In genomic region chr16:31274674-31275460, GRCm38 (mm10) we compare ENCODE assay signal across 8 mouse cellular contexts. TPM values are rescaled to one million over a fixed set of nuclear protein-coding genes. Genes with fewer than 3 reads are reported as not detected.
DNase-seq lines count a peak whose midpoint lies in the region; ATAC-seq and TF ChIP-seq lines count a peak whose summit lies in the region.

TSS of gene Ppp1r2 (minus strand) at chr16:31275277.

- peak; percentile 97 for TF ChIP-seq POLR2A in small intestine, adult 2 months (IDR thresholded peaks at IDR 0.05; ENCODE audit: low read depth, low read length)

- peak; percentile 31; the same call in 1 of the 2 replicates for TF ChIP-seq CTCF in intestine, postnatal 0 days (IDR thresholded peaks at IDR 0.05; ENCODE audit: low read depth)
- TF ChIP-seq CTCF in small intestine, adult 2 months (IDR thresholded peaks at IDR 0.05; ENCODE audit: extremely low read depth, insufficient read length, insufficient replicate concordance, low read depth, low read length), result no peak

- peak; percentile 93 for DNase-seq in 3134 (ENCODE audit: extremely low read depth, insufficient read length, low spot score)
- peak; percentile 97 for DNase-seq in adrenal gland, postnatal 14 days
- peak; percentile 96 for DNase-seq in embryonic facial prominence, embryonic 10.5 days (ENCODE audit: low spot score)
- peak; percentile 94 for DNase-seq in limb, embryonic 11.5 days (ENCODE audit: low spot score)

- peaks cover 24% of the 10 kb centered on the region for H3K36me3 ChIP-seq in embryonic facial prominence, embryonic 10.5 days (replicated peaks)
- H3K36me3 ChIP-seq in intestine, postnatal 0 days (ENCODE audit: control insufficient read depth, insufficient read depth), result peaks cover 4% of the 10 kb centered on the region; the same call in 1 of the 2 replicates
- peaks cover 2% of the 10 kb centered on the region; the same call in 1 of the 2 replicates for H3K36me3 ChIP-seq in limb, embryonic 11.5 days (ENCODE audit: control insufficient read depth, insufficient read depth, low read length)
- H3K36me3 ChIP-seq in midbrain, embryonic 13.5 days, result no peaks in the 10 kb centered on the region
- H3K36me3 ChIP-seq in small intestine, adult 2 months (ENCODE audit: control insufficient read depth, insufficient read depth, low read length), result no peaks in the 10 kb centered on the region

- under 1% methylated on average over 83 of the region's 83 CpGs for WGBS in embryonic facial prominence, embryonic 10.5 days
- WGBS in intestine, postnatal 0 days, result under 1% methylated on average over 70 of the region's 83 CpGs
- WGBS in limb, embryonic 11.5 days, result under 1% methylated on average over 73 of the region's 83 CpGs
- WGBS in midbrain, embryonic 13.5 days, result under 1% methylated on average over 79 of the region's 83 CpGs
- under 1% methylated on average over 83 of the region's 83 CpGs for WGBS in small intestine, adult 2 months

- no peaks in the 10 kb centered on the region for H3K27me3 ChIP-seq in embryonic facial prominence, embryonic 10.5 days (replicated peaks; ENCODE audit: low read depth, poor library complexity, severe bottlenecking)
- no peaks in the 10 kb centered on the region for H3K27me3 ChIP-seq in intestine, postnatal 0 days (replicated peaks; ENCODE audit: control insufficient read depth, insufficient read depth, low read length)
- H3K27me3 ChIP-seq in limb, embryonic 11.5 days (ENCODE audit: control insufficient read depth, insufficient read depth, low read length), result no peaks in the 10 kb centered on the region
- H3K27me3 ChIP-seq in midbrain, embryonic 13.5 days, result no peaks in the 10 kb centered on the region
- H3K27me3 ChIP-seq in small intestine, adult 2 months (ENCODE audit: control insufficient read depth, insufficient read depth, low read length), result no peaks in the 10 kb centered on the region

- H3K4me3 ChIP-seq in embryonic facial prominence, embryonic 10.5 days, result peak within 1 kb of the TSS; percentile 83
- peak within 1 kb of the TSS; percentile 90 for H3K4me3 ChIP-seq in intestine, postnatal 0 days (ENCODE audit: low read depth, low read length)
- peak within 1 kb of the TSS; percentile 96 for H3K4me3 ChIP-seq in limb, embryonic 11.5 days (ENCODE audit: low read depth, low read length)
- H3K4me3 ChIP-seq in midbrain, embryonic 13.5 days (replicated peaks), result peak within 1 kb of the TSS; percentile 93
- H3K4me3 ChIP-seq in small intestine, adult 2 months (ENCODE audit: low read depth, low read length), result peak within 1 kb of the TSS; percentile 76

- no peaks in the 10 kb centered on the region for H3K9me3 ChIP-seq in embryonic facial prominence, embryonic 10.5 days
- no peaks in the 10 kb centered on the region for H3K9me3 ChIP-seq in intestine, postnatal 0 days (ENCODE audit: control insufficient read depth)
- H3K9me3 ChIP-seq in limb, embryonic 11.5 days (ENCODE audit: control insufficient read depth, low read length), result no peaks in the 10 kb centered on the region
- H3K9me3 ChIP-seq in midbrain, embryonic 13.5 days, result no peaks in the 10 kb centered on the region

- peak within 1 kb of the TSS; percentile 55 for H3K4me2 ChIP-seq in intestine, postnatal 0 days (replicated peaks; ENCODE audit: low read depth)
- peak within 1 kb of the TSS; percentile 66 for H3K4me2 ChIP-seq in limb, embryonic 11.5 days (ENCODE audit: low read depth, severe bottlenecking)
- H3K4me2 ChIP-seq in midbrain, embryonic 13.5 days (replicated peaks), result peak within 1 kb of the TSS; percentile 75

- H3K9ac ChIP-seq in intestine, postnatal 0 days (ENCODE audit: low read depth, low read length), result peak within 1 kb of the TSS; percentile 93
- peak within 1 kb of the TSS; percentile 95 for H3K9ac ChIP-seq in limb, embryonic 11.5 days (ENCODE audit: low read length)
- H3K9ac ChIP-seq in midbrain, embryonic 13.5 days (replicated peaks), result peak within 1 kb of the TSS; percentile 96

- H3K4me1 ChIP-seq in embryonic facial prominence, embryonic 10.5 days, result peaks cover 26% of the 10 kb centered on the region
- H3K4me1 ChIP-seq in intestine, postnatal 0 days (replicated peaks; ENCODE audit: control insufficient read depth, insufficient read depth, low read length), result 0 out of 2 replicates have a peak, but pooled peaks cover 3% of the 10 kb centered on the region
- peaks cover 14% of the 10 kb centered on the region; the same call in 1 of the 2 replicates for H3K4me1 ChIP-seq in limb, embryonic 11.5 days (ENCODE audit: control insufficient read depth, insufficient read depth, low read length)
- H3K4me1 ChIP-seq in midbrain, embryonic 13.5 days (replicated peaks), result peaks cover 28% of the 10 kb centered on the region
- H3K4me1 ChIP-seq in small intestine, adult 2 months (ENCODE audit: control insufficient read depth, insufficient read depth, insufficient read length, low read length), result peaks cover 4% of the 10 kb centered on the region; the same call in 1 of the 2 replicates

- peak within 1 kb of the TSS; percentile 98 for H3K27ac ChIP-seq in embryonic facial prominence, embryonic 10.5 days (replicated peaks)
- peak within 1 kb of the TSS; percentile 96 for H3K27ac ChIP-seq in intestine, postnatal 0 days (ENCODE audit: low read depth, low read length)
- H3K27ac ChIP-seq in limb, embryonic 11.5 days (replicated peaks; ENCODE audit: low read depth, low read length), result peak within 1 kb of the TSS; percentile 86
- H3K27ac ChIP-seq in midbrain, embryonic 13.5 days, result peak within 1 kb of the TSS; percentile 89
- peak within 1 kb of the TSS; percentile 76 for H3K27ac ChIP-seq in small intestine, adult 2 months (ENCODE audit: insufficient read depth, low read depth, low read length)

- ATAC-seq in granulocyte monocyte progenitor cell, adult 5-6 weeks (replicated peaks; ENCODE audit: poor library complexity, severe bottlenecking), result peak; percentile 99
- ATAC-seq in intestine, postnatal 0 days, result peak; percentile 97
- ATAC-seq in limb, embryonic 11.5 days (ENCODE audit: insufficient number of reproducible peaks, low FRiP score, low TSS enrichment, low read depth), result peak; percentile 91
- peak; percentile 97 for ATAC-seq in midbrain, embryonic 13.5 days

RNA-seq across cellular contexts. Expression of gene Ppp1r2, which starts in this region (rescaled TPM):
- total RNA-seq in adrenal gland, postnatal 14 days (2021), result 82.3 and 88.3 TPM in 2 replicates
- 87.2 and 91.8 TPM in 2 replicates for polyA plus RNA-seq in embryonic facial prominence, embryonic 10.5 days (2016; fragmentation: Nextera tagmentation; extraction: Ambion mirVana)
- 34.2 and 38.9 TPM in 2 replicates for total RNA-seq in granulocyte monocyte progenitor cell, adult 5-6 weeks (2014; fragmentation: Nextera tagmentation)
- total RNA-seq in granulocyte monocyte progenitor cell, adult 5-6 weeks (2017), result 56.4 and 57.4 TPM in 2 replicates
- polyA plus RNA-seq in intestine, postnatal 0 days (2015; fragmentation: Nextera tagmentation; extraction: Ambion mirVana), result 80.4 and 85.1 TPM in 2 replicates
- polyA plus RNA-seq in limb, embryonic 11.5 days (2014; fragmentation: Nextera tagmentation; extraction: Ambion mirVana), result 78.4 and 82.1 TPM in 2 replicates
- 95.4 and 98.6 TPM in 2 replicates for polyA plus RNA-seq in midbrain, embryonic 13.5 days (2015; fragmentation: Nextera tagmentation; extraction: Ambion mirVana)
- 26.9 and 83.9 TPM in 2 replicates for polyA plus RNA-seq in small intestine, adult 2 months (2012; rRNA removed)

Comparison
In these comparisons a context has a peak if more than half of its experiments do, and no peak if none do; other contexts are left out.
1. Peak in every context shown above with its lines: DNase-seq, ATAC-seq, H3K4me3 ChIP-seq and H3K27ac ChIP-seq.